12 mouse cellular contexts compared by ENCODE assay signal in genomic region chr3:98052507-98053430, GRCm38 (mm10). TPM values are rescaled to one million over a fixed set of nuclear protein-coding genes. Genes with fewer than 3 reads are reported as not detected.
DNase-seq lines count a peak whose midpoint lies in the region; ATAC-seq and TF ChIP-seq lines count a peak whose summit lies in the region.
"Had no signal": no experiment of that assay in that cellular context is flagged by ENCODE, and none has a peak within 500 bp of the region (broad histone marks: within the 10 kb centered on the region; RNA-seq: fewer than 3 reads in every experiment).

No protein-coding gene starts in this region.

- H3K27ac ChIP-seq in hindbrain, embryonic 10.5 days = 0 out of 2 replicates have a peak overlapping the region, but pooled peaks have one; percentile 40
- H3K27ac ChIP-seq in hindbrain, embryonic 16.5 days (ENCODE audit: low read depth, low read length) = no peak overlapping the region
- no peak overlapping the region; the same call in 1 of the 2 replicates for H3K27ac ChIP-seq in stomach, embryonic 14.5 days (ENCODE audit: low read length)
- H3K27ac ChIP-seq in stomach, postnatal 0 days (replicated peaks) = no peak overlapping the region
- H3K27ac ChIP-seq in kidney, embryonic 14.5 days (ENCODE audit: low read depth, low read length) = peak overlapping the region; percentile 78; the same call in 1 of the 2 replicates
- H3K27ac ChIP-seq: left cerebral cortex, adult 2 months; midbrain, embryonic 12.5 days had no signal

- H3K36me3 ChIP-seq in hindbrain, embryonic 10.5 days = peaks cover 11% of the 10 kb centered on the region; the same call in 1 of the 2 replicates
- H3K36me3 ChIP-seq in hindbrain, embryonic 16.5 days (ENCODE audit: control insufficient read depth, insufficient read depth, low read length) = no peaks in the 10 kb centered on the region
- H3K36me3 ChIP-seq in stomach, embryonic 14.5 days (ENCODE audit: control insufficient read depth, insufficient read depth, low read length) = no peaks in the 10 kb centered on the region
- no peaks in the 10 kb centered on the region for H3K36me3 ChIP-seq in stomach, postnatal 0 days (ENCODE audit: control insufficient read depth, insufficient read depth, low read length)
- peaks cover 8% of the 10 kb centered on the region; the same call in 1 of the 2 replicates for H3K36me3 ChIP-seq in kidney, embryonic 14.5 days (ENCODE audit: control insufficient read depth, insufficient read depth, low read length)
- H3K36me3 ChIP-seq: midbrain, embryonic 12.5 days had no signal

- ATAC-seq in hindbrain, embryonic 16.5 days = no peak
- ATAC-seq in stomach, embryonic 14.5 days (ENCODE audit: insufficient number of reproducible peaks, insufficient read depth, low FRiP score, low read depth) = peak; percentile 8; the same call in 1 of the 2 replicates
- no peak for ATAC-seq in stomach, postnatal 0 days (ENCODE audit: low FRiP score, low TSS enrichment)
- no peak for ATAC-seq in kidney, embryonic 14.5 days (ENCODE audit: low FRiP score, low TSS enrichment)
- ATAC-seq: activated CD4-positive, CD25-positive, alpha-beta regulatory T cell, adult 4 months had no signal

- TF ChIP-seq CTCF in stomach, postnatal 0 days (IDR thresholded peaks at IDR 0.05; ENCODE audit: low read depth) = no peak

- H3K4me3 ChIP-seq in hindbrain, embryonic 10.5 days = no peak overlapping the region
- no peak overlapping the region for H3K4me3 ChIP-seq in hindbrain, embryonic 16.5 days (ENCODE audit: low read length)
- no peak overlapping the region for H3K4me3 ChIP-seq in stomach, embryonic 14.5 days (ENCODE audit: low read depth, low read length)
- no peak overlapping the region for H3K4me3 ChIP-seq in stomach, postnatal 0 days (ENCODE audit: low read depth, low read length)
- H3K4me3 ChIP-seq in kidney, embryonic 14.5 days (ENCODE audit: low read length) = no peak overlapping the region
- H3K4me3 ChIP-seq: left cerebral cortex, adult 2 months; midbrain, embryonic 12.5 days had no signal

- H3K9ac ChIP-seq in hindbrain, embryonic 16.5 days (ENCODE audit: low read depth, low read length) = no peak overlapping the region
- H3K9ac ChIP-seq in stomach, embryonic 14.5 days (replicated peaks; ENCODE audit: low read depth, low read length) = no peak overlapping the region
- no peak overlapping the region for H3K9ac ChIP-seq in stomach, postnatal 0 days (ENCODE audit: low read length)
- no peak overlapping the region; the same call in 1 of the 2 replicates for H3K9ac ChIP-seq in kidney, embryonic 14.5 days (ENCODE audit: low read depth, low read length)
- H3K9ac ChIP-seq: midbrain, embryonic 12.5 days had no signal

- 88% methylated on average over 16 of the region's 16 CpGs for WGBS in hindbrain, embryonic 10.5 days
- 73% methylated on average over 16 of the region's 16 CpGs for WGBS in hindbrain, embryonic 16.5 days
- WGBS in stomach, embryonic 14.5 days = 72% methylated on average over 16 of the region's 16 CpGs
- 72% methylated on average over 16 of the region's 16 CpGs for WGBS in stomach, postnatal 0 days
- 71% methylated on average over 16 of the region's 16 CpGs for WGBS in kidney, embryonic 14.5 days

- H3K4me1 ChIP-seq in hindbrain, embryonic 10.5 days (replicated peaks) = peaks cover 49% of the 10 kb centered on the region
- H3K4me1 ChIP-seq in hindbrain, embryonic 16.5 days (ENCODE audit: control insufficient read depth, insufficient read depth, low read depth, low read length) = peaks cover 15% of the 10 kb centered on the region
- peaks cover 38% of the 10 kb centered on the region for H3K4me1 ChIP-seq in stomach, embryonic 14.5 days (ENCODE audit: control insufficient read depth, insufficient read depth, low read length)
- H3K4me1 ChIP-seq in stomach, postnatal 0 days (replicated peaks; ENCODE audit: control insufficient read depth, insufficient read depth) = peaks cover 7% of the 10 kb centered on the region; the same call in 1 of the 2 replicates
- peaks cover 55% of the 10 kb centered on the region for H3K4me1 ChIP-seq in kidney, embryonic 14.5 days (ENCODE audit: control insufficient read depth, insufficient read depth, low read length)

- H3K4me2 ChIP-seq in hindbrain, embryonic 16.5 days (ENCODE audit: low read length) = no peak overlapping the region
- no peak overlapping the region for H3K4me2 ChIP-seq in stomach, embryonic 14.5 days (replicated peaks; ENCODE audit: low read depth, low read length)
- H3K4me2 ChIP-seq in stomach, postnatal 0 days (replicated peaks; ENCODE audit: low read depth) = no peak overlapping the region
- H3K4me2 ChIP-seq in kidney, embryonic 14.5 days (replicated peaks; ENCODE audit: low read depth, low read length) = no peak overlapping the region
- H3K4me2 ChIP-seq: midbrain, embryonic 12.5 days had no signal

- no peak for TF ChIP-seq EP300 in stomach, postnatal 0 days (optimal IDR thresholded peaks at IDR 0.05)

- H3K27me3 ChIP-seq in hindbrain, embryonic 10.5 days (ENCODE audit: insufficient read depth, poor library complexity, severe bottlenecking) = 0 out of 2 replicates have a peak, but pooled peaks cover 3% of the 10 kb centered on the region
- no peaks in the 10 kb centered on the region for H3K27me3 ChIP-seq in hindbrain, embryonic 16.5 days (replicated peaks; ENCODE audit: control insufficient read depth, insufficient read depth, low read length)
- no peaks in the 10 kb centered on the region for H3K27me3 ChIP-seq in stomach, embryonic 14.5 days (ENCODE audit: control insufficient read depth, insufficient read depth, low read length)
- no peaks in the 10 kb centered on the region for H3K27me3 ChIP-seq in stomach, postnatal 0 days (ENCODE audit: control insufficient read depth, insufficient read depth, low read length)
- H3K27me3 ChIP-seq in kidney, embryonic 14.5 days (ENCODE audit: control insufficient read depth, insufficient read depth, low read length) = no peaks in the 10 kb centered on the region

- no peaks in the 10 kb centered on the region for H3K9me3 ChIP-seq in hindbrain, embryonic 10.5 days
- no peaks in the 10 kb centered on the region for H3K9me3 ChIP-seq in hindbrain, embryonic 16.5 days (ENCODE audit: control insufficient read depth, low read length)
- no peaks in the 10 kb centered on the region for H3K9me3 ChIP-seq in stomach, embryonic 14.5 days (ENCODE audit: control insufficient read depth, low read depth, low read length)
- no peaks in the 10 kb centered on the region for H3K9me3 ChIP-seq in stomach, postnatal 0 days (ENCODE audit: control insufficient read depth, low read length)
- no peaks in the 10 kb centered on the region for H3K9me3 ChIP-seq in kidney, embryonic 14.5 days (ENCODE audit: control insufficient read depth, low read length)
- H3K9me3 ChIP-seq: midbrain, embryonic 12.5 days had no signal

- DNase-seq in hindbrain, embryonic 10.5 days (ENCODE audit: low spot score) = no peak
- no peak for DNase-seq in stomach, postnatal 0 days (ENCODE audit: low spot score)
- no peak for DNase-seq in thymus, postnatal 10 days (ENCODE audit: low spot score in 2 of 2)
- no peak for DNase-seq in ovary, adult 18-20 months (ENCODE audit: low spot score)
- DNase-seq in adrenal gland, adult 2 months = no peak
- DNase-seq: thymus, postnatal 14 days had no signal

RNA-seq across cellular contexts. Expression of gene Notch2, which starts 39.4 kb away (rescaled TPM):
- polyA plus RNA-seq in hindbrain, embryonic 10.5 days (2016; fragmentation: Nextera tagmentation; extraction: Ambion mirVana) = 15.6 and 18.0 TPM in 2 replicates
- polyA plus RNA-seq in hindbrain, embryonic 16.5 days (2015; fragmentation: Nextera tagmentation; extraction: Ambion mirVana) = 7.6 and 12.1 TPM in 2 replicates
- polyA plus RNA-seq in stomach, embryonic 14.5 days (2014; fragmentation: Nextera tagmentation; extraction: Ambion mirVana) = 36.2 and 38.3 TPM in 2 replicates
- 10.6 TPM in 2 replicates for polyA plus RNA-seq in stomach, postnatal 0 days (2015; fragmentation: Nextera tagmentation; extraction: Ambion mirVana)
- 34.4 and 42.7 TPM in 2 replicates for polyA plus RNA-seq in kidney, embryonic 14.5 days (2014; fragmentation: Nextera tagmentation; extraction: Ambion mirVana)
- total RNA-seq in adrenal gland, adult 2 months (2021) = 10 to 100 TPM; 53.8 to 70.1 TPM
- polyA plus RNA-seq in adrenal gland, adult 2 months (2012; rRNA removed) = 26.4 and 33.9 TPM in 2 replicates

Comparison
In these comparisons a context has a peak if more than half of its experiments do, and no peak if none do; other contexts are left out.
1. H3K27ac ChIP-seq: peak in hindbrain, embryonic 10.5 days (single experiment) and kidney, embryonic 14.5 days (single experiment); none in hindbrain, embryonic 16.5 days (single experiment), stomach, embryonic 14.5 days (single experiment) and stomach, postnatal 0 days (single experiment).